Mouse (Mus musculus): ENCODE results near the gene F5. TPM values are rescaled to one million over a fixed set of nuclear protein-coding genes. Genes with fewer than 3 reads are reported as not detected.
A peak's percentile ranks its signal among the peaks of the same experiment; 100 is the strongest.

F5 gene
- polyA plus RNA-seq, 1 experiment from 2014 or later: 0.04 TPM

GRCm38 (mm10) chr1:164184142-164184870 is 32.7 kb downstream of the F5 start:
- Histone ChIP-seq H3K36me3 (ENCODE audit: control insufficient read depth, insufficient read depth) (no peaks in the 10 kb centered on the region), H3K27ac (ENCODE audit: low read length) (no peak overlapping the region), H3K27me3 (replicated peaks; ENCODE audit: control insufficient read depth, insufficient read depth, low read length) (no peaks in the 10 kb centered on the region), H3K4me2 (ENCODE audit: low read length) (peak overlapping the region; percentile 39), H3K9ac (replicated peaks; ENCODE audit: low read depth, low read length) (no peak overlapping the region), H3K4me3 (replicated peaks; ENCODE audit: low read length) (peak overlapping the region; percentile 10; the same call in 1 of the 2 replicates), H3K4me1 (replicated peaks; ENCODE audit: control insufficient read depth, insufficient read depth, low read length) (no peaks in the 10 kb centered on the region), H3K9me3 (ENCODE audit: control insufficient read depth, low read length) (no peaks in the 10 kb centered on the region)
- peak; percentile 91 for ATAC-seq
- 45% methylated on average over 16 of the region's 16 CpGs for WGBS

GRCm38 (mm10) chr1:164184871-164185223 is 33.2 kb downstream of the F5 start:
- Histone ChIP-seq H3K9ac (replicated peaks; ENCODE audit: low read depth, low read length) (no peak overlapping the region), H3K27me3 (replicated peaks; ENCODE audit: control insufficient read depth, insufficient read depth, low read length) (no peaks in the 10 kb centered on the region), H3K4me1 (replicated peaks; ENCODE audit: control insufficient read depth, insufficient read depth, low read length) (no peaks in the 10 kb centered on the region), H3K27ac (ENCODE audit: low read length) (no peak overlapping the region), H3K4me2 (ENCODE audit: low read length) (no peak overlapping the region), H3K4me3 (replicated peaks; ENCODE audit: low read length) (no peak overlapping the region), H3K36me3 (ENCODE audit: control insufficient read depth, insufficient read depth) (no peaks in the 10 kb centered on the region), H3K9me3 (ENCODE audit: control insufficient read depth, low read length) (no peaks in the 10 kb centered on the region)
- 0 out of 2 replicates have a peak, but pooled peaks have one; percentile 15 for ATAC-seq
- 48% methylated on average over 8 of the region's 8 CpGs for WGBS

- WGBS: 43% methylated on average over 4 of the region's 4 CpGs
- Histone ChIP-seq H3K27ac (ENCODE audit: low read length) (no peak overlapping the region), H3K27me3 (replicated peaks; ENCODE audit: control insufficient read depth, insufficient read depth, low read length) (no peaks in the 10 kb centered on the region), H3K4me2 (ENCODE audit: low read length) (no peak overlapping the region), H3K4me3 (replicated peaks; ENCODE audit: low read length) (no peak overlapping the region), H3K9ac (replicated peaks; ENCODE audit: low read depth, low read length) (no peak overlapping the region), H3K4me1 (replicated peaks; ENCODE audit: control insufficient read depth, insufficient read depth, low read length) (no peaks in the 10 kb centered on the region), H3K9me3 (ENCODE audit: control insufficient read depth, low read length) (no peaks in the 10 kb centered on the region), H3K36me3 (ENCODE audit: control insufficient read depth, insufficient read depth) (no peaks in the 10 kb centered on the region)
- no peak for ATAC-seq
These were observed 33.7 kb downstream of the F5 start for GRCm38 (mm10) chr1:164185316-164185715.

GRCm38 (mm10) chr1:164187002-164187560 is 35.4 kb downstream of the F5 start:
- no peaks in the 10 kb centered on the region for H3K4me1 ChIP-seq (replicated peaks; ENCODE audit: control insufficient read depth, insufficient read depth, low read length)
- no peaks in the 10 kb centered on the region for H3K36me3 ChIP-seq (ENCODE audit: control insufficient read depth, insufficient read depth)
- H3K4me2 ChIP-seq (ENCODE audit: low read length): no peak overlapping the region
- H3K27ac ChIP-seq (ENCODE audit: low read length): no peak overlapping the region
- H3K9me3 ChIP-seq (ENCODE audit: control insufficient read depth, low read length): no peaks in the 10 kb centered on the region
- H3K4me3 ChIP-seq (replicated peaks; ENCODE audit: low read length): no peak overlapping the region
- no peaks in the 10 kb centered on the region for H3K27me3 ChIP-seq (replicated peaks; ENCODE audit: control insufficient read depth, insufficient read depth, low read length)
- H3K9ac ChIP-seq (replicated peaks; ENCODE audit: low read depth, low read length): no peak overlapping the region
- 97% methylated on average over 1 of the region's 1 CpGs for WGBS
- no peak for ATAC-seq

- ATAC-seq: no peak
- H3K27me3 ChIP-seq (replicated peaks; ENCODE audit: control insufficient read depth, insufficient read depth, low read length): no peaks in the 10 kb centered on the region
- H3K4me2 ChIP-seq (ENCODE audit: low read length): no peak overlapping the region
- H3K27ac ChIP-seq (ENCODE audit: low read length): no peak overlapping the region
- no peaks in the 10 kb centered on the region for H3K9me3 ChIP-seq (ENCODE audit: control insufficient read depth, low read length)
- H3K4me1 ChIP-seq (replicated peaks; ENCODE audit: control insufficient read depth, insufficient read depth, low read length): no peaks in the 10 kb centered on the region
- 91% methylated on average over 4 of the region's 4 CpGs for WGBS
- H3K9ac ChIP-seq (replicated peaks; ENCODE audit: low read depth, low read length): no peak overlapping the region
- H3K4me3 ChIP-seq (replicated peaks; ENCODE audit: low read length): no peak overlapping the region
- H3K36me3 ChIP-seq (ENCODE audit: control insufficient read depth, insufficient read depth): no peaks in the 10 kb centered on the region
These were observed 47.9 kb downstream of the F5 start for GRCm38 (mm10) chr1:164199551-164199950.

GRCm38 (mm10) chr1:164208437-164208836 is 56.8 kb downstream of the F5 start:
- H3K27me3 ChIP-seq (replicated peaks; ENCODE audit: control insufficient read depth, insufficient read depth, low read length): no peaks in the 10 kb centered on the region
- no peak overlapping the region for H3K27ac ChIP-seq (ENCODE audit: low read length)
- H3K9me3 ChIP-seq (ENCODE audit: control insufficient read depth, low read length): no peaks in the 10 kb centered on the region
- no peaks in the 10 kb centered on the region for H3K36me3 ChIP-seq (ENCODE audit: control insufficient read depth, insufficient read depth)
- ATAC-seq: no peak
- H3K9ac ChIP-seq (replicated peaks; ENCODE audit: low read depth, low read length): no peak overlapping the region
- WGBS: 84% methylated on average over 2 of the region's 2 CpGs
- no peak overlapping the region for H3K4me2 ChIP-seq (ENCODE audit: low read length)
- no peaks in the 10 kb centered on the region for H3K4me1 ChIP-seq (replicated peaks; ENCODE audit: control insufficient read depth, insufficient read depth, low read length)
- H3K4me3 ChIP-seq (replicated peaks; ENCODE audit: low read length): no peak overlapping the region

GRCm38 (mm10) chr1:164210899-164211298 is 59.3 kb downstream of the F5 start:
- H3K4me2 ChIP-seq (ENCODE audit: low read length): no peak overlapping the region
- H3K4me1 ChIP-seq (replicated peaks; ENCODE audit: control insufficient read depth, insufficient read depth, low read length): 0 out of 2 replicates have a peak, but pooled peaks cover 3% of the 10 kb centered on the region
- H3K4me3 ChIP-seq (replicated peaks; ENCODE audit: low read length): no peak overlapping the region
- 88% methylated on average over 4 of the region's 4 CpGs for WGBS
- no peak overlapping the region for H3K9ac ChIP-seq (replicated peaks; ENCODE audit: low read depth, low read length)
- ATAC-seq: no peak
- no peaks in the 10 kb centered on the region for H3K36me3 ChIP-seq (ENCODE audit: control insufficient read depth, insufficient read depth)
- no peaks in the 10 kb centered on the region for H3K27me3 ChIP-seq (replicated peaks; ENCODE audit: control insufficient read depth, insufficient read depth, low read length)
- no peaks in the 10 kb centered on the region for H3K9me3 ChIP-seq (ENCODE audit: control insufficient read depth, low read length)
- no peak overlapping the region for H3K27ac ChIP-seq (ENCODE audit: low read length)

GRCm38 (mm10) chr1:164212686-164213085 is 61.0 kb downstream of the F5 start:
- Histone ChIP-seq H3K4me1 (replicated peaks; ENCODE audit: control insufficient read depth, insufficient read depth, low read length) (peaks cover 3% of the 10 kb centered on the region; the same call in 1 of the 2 replicates), H3K4me3 (replicated peaks; ENCODE audit: low read length) (no peak overlapping the region), H3K27me3 (replicated peaks; ENCODE audit: control insufficient read depth, insufficient read depth, low read length) (no peaks in the 10 kb centered on the region), H3K9me3 (ENCODE audit: control insufficient read depth, low read length) (no peaks in the 10 kb centered on the region), H3K27ac (ENCODE audit: low read length) (no peak overlapping the region), H3K9ac (replicated peaks; ENCODE audit: low read depth, low read length) (no peak overlapping the region), H3K36me3 (ENCODE audit: control insufficient read depth, insufficient read depth) (no peaks in the 10 kb centered on the region), H3K4me2 (ENCODE audit: low read length) (no peak overlapping the region)
- 83% methylated on average over 8 of the region's 8 CpGs for WGBS
- no peak for ATAC-seq

GRCm38 (mm10) chr1:164214190-164214589 is 62.6 kb downstream of the F5 start:
- Histone ChIP-seq H3K9me3 (ENCODE audit: control insufficient read depth, low read length) (no peaks in the 10 kb centered on the region), H3K36me3 (ENCODE audit: control insufficient read depth, insufficient read depth) (no peaks in the 10 kb centered on the region), H3K27me3 (replicated peaks; ENCODE audit: control insufficient read depth, insufficient read depth, low read length) (no peaks in the 10 kb centered on the region), H3K4me1 (replicated peaks; ENCODE audit: control insufficient read depth, insufficient read depth, low read length) (peaks cover 7% of the 10 kb centered on the region; the same call in 1 of the 2 replicates), H3K4me2 (ENCODE audit: low read length) (no peak overlapping the region), H3K9ac (replicated peaks; ENCODE audit: low read depth, low read length) (no peak overlapping the region), H3K27ac (ENCODE audit: low read length) (no peak overlapping the region), H3K4me3 (replicated peaks; ENCODE audit: low read length) (no peak overlapping the region)
- WGBS: 51% methylated on average over 8 of the region's 8 CpGs
- ATAC-seq: no peak

Data from forebrain, embryonic 16.5 days (tissue).